27 mouse cellular contexts compared by ENCODE assay signal in the genomic region with DNA sequence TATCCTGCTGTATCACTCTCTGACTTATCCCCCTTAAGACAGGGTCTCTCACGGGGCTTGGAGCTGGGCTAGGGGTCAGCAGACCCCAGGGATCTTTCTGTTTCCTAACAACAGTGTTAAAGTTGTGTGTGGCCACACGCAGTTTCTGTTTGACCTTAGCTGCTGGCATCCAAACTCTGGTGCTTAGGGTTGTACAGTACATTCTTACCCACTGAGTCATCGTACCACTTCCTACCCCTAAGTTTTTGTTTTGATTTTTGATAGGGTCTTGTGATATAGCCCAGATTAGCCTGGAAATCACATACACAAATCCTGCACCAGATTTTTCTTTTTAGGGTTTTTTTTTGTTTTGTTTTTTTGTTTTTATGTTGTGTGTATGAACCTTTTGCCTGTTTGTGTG. TPM values are rescaled to one million over a fixed set of nuclear protein-coding genes. Genes with fewer than 3 reads are reported as not detected.
DNase-seq lines count a peak whose midpoint lies in the region; ATAC-seq lines count a peak whose summit lies in the region.
"Had no signal": no experiment of that assay in that cellular context is flagged by ENCODE, and none has a peak within 500 bp of the region (broad histone marks: within the 10 kb centered on the region; RNA-seq: fewer than 3 reads in every experiment).

No protein-coding gene starts in this region.

- no peaks in the 10 kb centered on the region for H3K9me3 ChIP-seq in midbrain, embryonic 11.5 days (ENCODE audit: control insufficient read depth, low read length)
- no peaks in the 10 kb centered on the region for H3K9me3 ChIP-seq in midbrain, embryonic 14.5 days (ENCODE audit: control insufficient read depth, low read length)
- H3K9me3 ChIP-seq: embryonic facial prominence, embryonic 13.5 days; embryonic facial prominence, embryonic 15.5 days; forebrain, embryonic 10.5 days; forebrain, embryonic 12.5 days had no signal

- no peak overlapping the region for H3K4me3 ChIP-seq in midbrain, embryonic 11.5 days (ENCODE audit: low read depth, low read length)
- H3K4me3 ChIP-seq in midbrain, embryonic 14.5 days (replicated peaks; ENCODE audit: low read depth, low read length) = no peak overlapping the region
- H3K4me3 ChIP-seq: embryonic facial prominence, embryonic 13.5 days; embryonic facial prominence, embryonic 15.5 days; erythroblast, embryonic 14.5 days; forebrain, embryonic 10.5 days; forebrain, embryonic 12.5 days had no signal

- peaks cover 30% of the 10 kb centered on the region for H3K27me3 ChIP-seq in midbrain, embryonic 11.5 days (ENCODE audit: control insufficient read depth, insufficient read depth, low read length)
- H3K27me3 ChIP-seq in midbrain, embryonic 14.5 days (ENCODE audit: control insufficient read depth, insufficient read depth, low read length) = peaks cover 3% of the 10 kb centered on the region; the same call in 1 of the 2 replicates

- H3K4me1 ChIP-seq in midbrain, embryonic 11.5 days (ENCODE audit: control insufficient read depth, insufficient read depth, low read length) = peaks cover 6% of the 10 kb centered on the region; the same call in 1 of the 2 replicates
- peaks cover 4% of the 10 kb centered on the region for H3K4me1 ChIP-seq in midbrain, embryonic 14.5 days (ENCODE audit: control insufficient read depth, insufficient read depth, low read length)

- no peak overlapping the region for H3K27ac ChIP-seq in midbrain, embryonic 11.5 days (ENCODE audit: low read depth, low read length)
- H3K27ac ChIP-seq in midbrain, embryonic 14.5 days (replicated peaks; ENCODE audit: low read depth, low read length) = no peak overlapping the region
- H3K27ac ChIP-seq: embryonic facial prominence, embryonic 13.5 days; embryonic facial prominence, embryonic 15.5 days; forebrain, embryonic 10.5 days; forebrain, embryonic 12.5 days had no signal

- peak; percentile 45 for DNase-seq in midbrain, embryonic 11.5 days (ENCODE audit: low spot score, missing footprints)
- DNase-seq in midbrain, embryonic 14.5 days = no peak
- peak; percentile 15 for DNase-seq in 416B (ENCODE audit: low read depth)
- no peak for DNase-seq in heart, postnatal 25 days (ENCODE audit: low spot score)
- DNase-seq in kidney, adult 9 months = no peak
- DNase-seq: adrenal gland, adult 8-10 months; adrenal gland, postnatal 14 days; adrenal gland, postnatal 36 days; cerebellum, adult 11 months; cerebellum, adult 18-20 months; cerebellum, adult 8-10 months; cerebellum, adult 9-11 months; cerebellum, postnatal 14 days; cerebellum, postnatal 36 days; embryo, embryonic 11 days had no signal

- no peaks in the 10 kb centered on the region for H3K36me3 ChIP-seq in midbrain, embryonic 11.5 days (ENCODE audit: control insufficient read depth, insufficient read depth, low read length)
- peaks cover 32% of the 10 kb centered on the region for H3K36me3 ChIP-seq in midbrain, embryonic 14.5 days (ENCODE audit: control insufficient read depth, insufficient read depth, low read length)
- H3K36me3 ChIP-seq: embryonic facial prominence, embryonic 13.5 days; embryonic facial prominence, embryonic 15.5 days; forebrain, embryonic 10.5 days had no signal

- 80% methylated on average over 3 of the region's 3 CpGs for WGBS in midbrain, embryonic 11.5 days
- WGBS in midbrain, embryonic 14.5 days = 74% methylated on average over 3 of the region's 3 CpGs

- no peak overlapping the region for H3K4me2 ChIP-seq in midbrain, embryonic 11.5 days
- H3K4me2 ChIP-seq in midbrain, embryonic 14.5 days (ENCODE audit: low read length) = no peak overlapping the region
- H3K4me2 ChIP-seq: embryonic facial prominence, embryonic 13.5 days; embryonic facial prominence, embryonic 15.5 days; forebrain, embryonic 12.5 days had no signal

- intact Hi-C loops in heart, postnatal 25 days (cut with DNase I) = no loop called here

- ATAC-seq in midbrain, embryonic 11.5 days (ENCODE audit: low FRiP score) = no peak
- ATAC-seq in midbrain, embryonic 14.5 days (ENCODE audit: low FRiP score, low TSS enrichment) = no peak
- ATAC-seq: activated CD4-positive, CD25-positive, alpha-beta regulatory T cell, adult 4 months; forebrain, embryonic 14.5 days; forebrain, embryonic 16.5 days; Patski had no signal

- H3K9ac ChIP-seq in midbrain, embryonic 11.5 days (ENCODE audit: low read length) = no peak overlapping the region
- H3K9ac ChIP-seq in midbrain, embryonic 14.5 days (replicated peaks; ENCODE audit: low read length) = no peak overlapping the region
- H3K9ac ChIP-seq: embryonic facial prominence, embryonic 13.5 days; embryonic facial prominence, embryonic 15.5 days; forebrain, embryonic 12.5 days had no signal

RNA-seq across cellular contexts. Expression of gene Shank1, which starts 22.3 kb away (rescaled TPM):
- polyA plus RNA-seq in midbrain, embryonic 11.5 days (2014; fragmentation: Nextera tagmentation; extraction: Ambion mirVana) = 3.4 TPM in 2 replicates
- polyA plus RNA-seq in midbrain, embryonic 14.5 days (2014; fragmentation: Nextera tagmentation; extraction: Ambion mirVana) = 35.1 and 37.8 TPM in 2 replicates
- 1 to 10 TPM; 1.6 to 2.0 TPM for total RNA-seq in heart, postnatal 25 days (2021)
- total RNA-seq: common myeloid progenitor, adult 5-6 weeks had no signal
- polyA plus RNA-seq: activated CD4-positive, CD25-positive, alpha-beta regulatory T cell, adult 4 months had no signal

RNA-seq across cellular contexts. Expression of gene Clec11a, which starts 25.6 kb away (rescaled TPM):
- polyA plus RNA-seq in midbrain, embryonic 11.5 days (2014; fragmentation: Nextera tagmentation; extraction: Ambion mirVana) = 2.2 and 3.4 TPM in 2 replicates
- polyA plus RNA-seq in midbrain, embryonic 14.5 days (2014; fragmentation: Nextera tagmentation; extraction: Ambion mirVana) = 4.6 and 4.7 TPM in 2 replicates
- 1 to 10 TPM in 1 of 2 experiments, under 1 TPM in 1; 0.87 to 1.0 TPM for total RNA-seq in heart, postnatal 25 days (2021)

RNA-seq across cellular contexts. Expression of gene Syt3, which starts 51.6 kb away (rescaled TPM):
- 1.5 and 2.1 TPM in 2 replicates for polyA plus RNA-seq in midbrain, embryonic 11.5 days (2014; fragmentation: Nextera tagmentation; extraction: Ambion mirVana)
- polyA plus RNA-seq in midbrain, embryonic 14.5 days (2014; fragmentation: Nextera tagmentation; extraction: Ambion mirVana) = 39.5 and 48.5 TPM in 2 replicates
- total RNA-seq in heart, postnatal 25 days (2021) = 1 to 10 TPM; 1.3 to 2.2 TPM
- polyA plus RNA-seq: activated CD4-positive, CD25-positive, alpha-beta regulatory T cell, adult 4 months; C2C12; erythroblast, embryonic 14.5 days had no signal

RNA-seq across cellular contexts. Expression of gene 1700008O03Rik, which starts 53.3 kb away (rescaled TPM):
- polyA plus RNA-seq in midbrain, embryonic 11.5 days (2014; fragmentation: Nextera tagmentation; extraction: Ambion mirVana) = 0.31 and 1.1 TPM in 2 replicates
- polyA plus RNA-seq in midbrain, embryonic 14.5 days (2014; fragmentation: Nextera tagmentation; extraction: Ambion mirVana) = 1.7 and 1.9 TPM in 2 replicates
- total RNA-seq in heart, postnatal 25 days (2021) = under 1 TPM; 0.28 to 0.62 TPM
- total RNA-seq: MEL had no signal

Comparison
In these comparisons a context has a peak if more than half of its experiments do, and no peak if none do; other contexts are left out.
1. DNase-seq: peak in midbrain, embryonic 11.5 days (single experiment) and 416B (single experiment); none in midbrain, embryonic 14.5 days (single experiment), heart, postnatal 25 days (single experiment) and kidney, adult 9 months (single experiment).
2. RNA of gene Syt3, which starts 51.6 kb away (polyA plus RNA-seq): 39.5 to 48.5 TPM in midbrain, embryonic 14.5 days; 1.5 to 2.1 TPM in midbrain, embryonic 11.5 days; every median in the first group is over 10 times any median in the second.